In genomic region chr15:83419562-83419961, GRCm38 (mm10) we compare ENCODE assay signal across 20 mouse cellular contexts. TPM values are rescaled to one million over a fixed set of nuclear protein-coding genes. Genes with fewer than 3 reads are reported as not detected.
DNase-seq lines count a peak whose midpoint lies in the region; ATAC-seq and TF ChIP-seq lines count a peak whose summit lies in the region.
"Had no signal": no experiment of that assay in that cellular context is flagged by ENCODE, and none has a peak within 500 bp of the region (broad histone marks: within the 10 kb centered on the region; RNA-seq: fewer than 3 reads in every experiment).

No protein-coding gene starts in this region.

- H3K27me3 ChIP-seq in heart, postnatal 0 days (ENCODE audit: control insufficient read depth, insufficient read depth, low read length), result no peaks in the 10 kb centered on the region
- H3K27me3 ChIP-seq in liver, embryonic 12.5 days (replicated peaks), result no peaks in the 10 kb centered on the region
- H3K27me3 ChIP-seq: CH12.LX; forebrain, embryonic 12.5 days; intestine, embryonic 15.5 days; limb, embryonic 13.5 days had no signal

- TF ChIP-seq CTCF in heart, postnatal 0 days (IDR thresholded peaks at IDR 0.05; ENCODE audit: low read depth), result no peak

- no peak for ATAC-seq in heart, postnatal 0 days (ENCODE audit: insufficient read depth, low read depth)
- ATAC-seq in common myeloid progenitor, adult 5-6 weeks (replicated peaks; ENCODE audit: low read depth, poor library complexity, severe bottlenecking), result peak; percentile 59
- ATAC-seq in liver, embryonic 12.5 days, result no peak
- peak; percentile 29 for ATAC-seq in megakaryocyte progenitor cell, adult 5-6 weeks (replicated peaks; ENCODE audit: poor library complexity)
- ATAC-seq: intestine, embryonic 15.5 days had no signal

- no peak overlapping the region for H3K4me3 ChIP-seq in heart, postnatal 0 days (ENCODE audit: low read depth, low read length)
- H3K4me3 ChIP-seq in liver, embryonic 12.5 days, result no peak overlapping the region
- H3K4me3 ChIP-seq: forebrain, embryonic 12.5 days; intestine, embryonic 15.5 days; limb, embryonic 13.5 days; myocyte had no signal

- no peak overlapping the region for H3K9ac ChIP-seq in heart, postnatal 0 days (replicated peaks; ENCODE audit: low read depth, low read length)
- H3K9ac ChIP-seq in liver, embryonic 12.5 days, result peak overlapping the region; percentile 14
- H3K9ac ChIP-seq: forebrain, embryonic 12.5 days; hindbrain, embryonic 14.5 days; intestine, embryonic 15.5 days; limb, embryonic 13.5 days had no signal

- H3K9me3 ChIP-seq in heart, postnatal 0 days (replicated peaks; ENCODE audit: control insufficient read depth, low read length), result no peaks in the 10 kb centered on the region
- H3K9me3 ChIP-seq in liver, embryonic 12.5 days (replicated peaks), result no peaks in the 10 kb centered on the region
- H3K9me3 ChIP-seq: forebrain, embryonic 12.5 days; intestine, embryonic 15.5 days; limb, embryonic 13.5 days had no signal

- DNase-seq in heart, postnatal 0 days (ENCODE audit: low spot score), result no peak
- DNase-seq in heart, postnatal 36 days, result no peak
- no peak for DNase-seq in urinary bladder, postnatal 14 days (ENCODE audit: low spot score)
- DNase-seq in ovary, postnatal 14 days (ENCODE audit: low spot score), result no peak
- DNase-seq: cerebellum, adult 18-20 months; cerebellum, postnatal 36 days; kidney, adult 9 months; kidney, postnatal 36 days; midbrain, embryonic 14.5 days; thymus, postnatal 4 days had no signal

- no peak for TF ChIP-seq EP300 in heart, postnatal 0 days (IDR thresholded peaks at IDR 0.05; ENCODE audit: low read depth)

- intact Hi-C loops in heart, postnatal 36 days (cut with DNase I), result no loop called here

- no peak overlapping the region for H3K4me2 ChIP-seq in heart, postnatal 0 days (ENCODE audit: low read depth, low read length)
- no peak overlapping the region; the same call in 1 of the 2 replicates for H3K4me2 ChIP-seq in liver, embryonic 12.5 days
- H3K4me2 ChIP-seq: forebrain, embryonic 12.5 days; heart, embryonic 11.5 days; hindbrain, embryonic 14.5 days; intestine, embryonic 15.5 days; limb, embryonic 13.5 days had no signal

- H3K36me3 ChIP-seq in heart, postnatal 0 days (replicated peaks; ENCODE audit: control insufficient read depth, insufficient read depth, low read length), result no peaks in the 10 kb centered on the region
- H3K36me3 ChIP-seq in liver, embryonic 12.5 days, result no peaks in the 10 kb centered on the region
- H3K36me3 ChIP-seq: forebrain, embryonic 12.5 days; intestine, embryonic 15.5 days; limb, embryonic 13.5 days had no signal

- H3K4me1 ChIP-seq in heart, postnatal 0 days (ENCODE audit: control insufficient read depth, insufficient read depth), result peaks cover 67% of the 10 kb centered on the region
- H3K4me1 ChIP-seq in liver, embryonic 12.5 days, result peaks cover 80% of the 10 kb centered on the region
- H3K4me1 ChIP-seq: forebrain, embryonic 12.5 days had no signal

- H3K27ac ChIP-seq in heart, postnatal 0 days (ENCODE audit: low read depth), result peak overlapping the region; percentile 48; the same call in 1 of the 2 replicates
- peak overlapping the region; percentile 79 for H3K27ac ChIP-seq in liver, embryonic 12.5 days
- H3K27ac ChIP-seq: forebrain, embryonic 12.5 days; hindbrain, embryonic 14.5 days; intestine, embryonic 15.5 days; limb, embryonic 13.5 days had no signal

- WGBS in heart, postnatal 0 days, result 70% methylated on average over 2 of the region's 2 CpGs
- WGBS in liver, embryonic 12.5 days (ENCODE audit: insufficient replicate concordance), result 45% methylated on average over 2 of the region's 2 CpGs

RNA-seq across cellular contexts. Expression of gene Pacsin2, which starts 44.8 kb away (rescaled TPM):
- total RNA-seq in heart, postnatal 0 days (2014; rRNA removed; ENCODE audit: low replicate concordance), result 65.0 and 78.0 TPM in 2 replicates
- 53.0 and 63.3 TPM in 2 replicates for polyA plus RNA-seq in heart, postnatal 0 days (2015; fragmentation: Nextera tagmentation; extraction: Ambion mirVana)
- 100 to 1,000 TPM; 174 to 191 TPM for total RNA-seq in heart, postnatal 36 days (2021)
- 98.3 and 123 TPM in 2 replicates for total RNA-seq in common myeloid progenitor, adult 5-6 weeks (2017)
- polyA plus RNA-seq in liver, embryonic 12.5 days (2016; fragmentation: Nextera tagmentation; extraction: Ambion mirVana), result 65.1 and 68.4 TPM in 2 replicates
- 40.0 and 47.4 TPM in 2 replicates for total RNA-seq in megakaryocyte progenitor cell, adult 5-6 weeks (2015)
- 71.7 and 101 TPM in 2 replicates for total RNA-seq in megakaryocyte progenitor cell, adult 5-6 weeks (2017)

Comparison
In these comparisons a context has a peak if more than half of its experiments do, and no peak if none do; other contexts are left out.
1. ATAC-seq: peak in common myeloid progenitor, adult 5-6 weeks (single experiment) and megakaryocyte progenitor cell, adult 5-6 weeks (single experiment); none in heart, postnatal 0 days (single experiment) and liver, embryonic 12.5 days (single experiment).